Mouse (Mus musculus) testis, adult 2 months (tissue): ENCODE data around the gene Syce3.

Experiments
- CTCF ChIP-seq: fragments of 200-500 bp; IDR thresholded peaks from 2 replicates; pipeline ENCODE4 v1.5.1; 2012; ENCODE audit warnings: low read depth, mild to moderate bottlenecking, inconsistent platforms, low read length, moderate library complexity; ENCODE audit not compliant: control insufficient read depth, insufficient read depth, insufficient replicate concordance
- POLR2A ChIP-seq: fragments of 200-500 bp; IDR thresholded peaks from 2 replicates; pipeline ENCODE4 v1.6.1; 2012; ENCODE audit warnings: low read depth, mild to moderate bottlenecking, inconsistent platforms, low read length, moderate library complexity; ENCODE audit not compliant: control insufficient read depth

- TF ChIP-seq CTCF (peak; percentile 72; the same call in 1 of the 2 replicates), POLR2A (peak; percentile 84; the same call in 1 of the 2 replicates)
Observed at GRCm38 (mm10) chr15:89373762-89374248, 36.5 kb downstream of the Syce3 start, which contains the start of gene Sco2.
